Mouse (Mus musculus) hindbrain, embryonic 14.5 days (tissue): ENCODE data around the gene Mthfd1l. TPM values are rescaled to one million over a fixed set of nuclear protein-coding genes. Genes with fewer than 3 reads are reported as not detected.

Experiments used
- ATAC-seq: fragments of 200-750 bp; cut with Nextera tagmentation; 2 replicates; pipeline ENCODE4 v1.8.0; 2017; ENCODE audit warnings: moderate number of reproducible peaks, mild to moderate bottlenecking, moderate TSS enrichment, moderate library complexity; ENCODE audit not compliant: low FRiP score
- DNase-seq: peaks from one replicate; pipeline ENCODE4 v3.0.0-alpha.2; 2015; ENCODE audit warnings: low spot score
- H3K27ac ChIP-seq: fragments of 300-500 bp; sonication (generic); 2 replicates; pipeline ENCODE4 v1.5.1; 2014; ENCODE audit warnings: mild to moderate bottlenecking, moderate library complexity
- H3K27me3 ChIP-seq: fragments of 300-500 bp; sonication (generic); 2 replicates; pipeline ENCODE4 v1.6.1; 2014; ENCODE audit warnings: mild to moderate bottlenecking, low read length, mixed read lengths; ENCODE audit not compliant: control insufficient read depth, insufficient read depth
- H3K36me3 ChIP-seq: fragments of 300-500 bp; sonication (generic); replicated peaks from 2 replicates; pipeline ENCODE4 v1.6.1; 2014; ENCODE audit not compliant: control insufficient read depth, insufficient read depth
- H3K4me1 ChIP-seq: fragments of 300-500 bp; sonication (generic); replicated peaks from 2 replicates; pipeline ENCODE4 v1.6.1; 2014; ENCODE audit warnings: antibody characterized with exemption, low read length, mixed read lengths; ENCODE audit not compliant: control insufficient read depth, insufficient read depth
- H3K4me2 ChIP-seq: fragments of 300-500 bp; sonication (generic); replicated peaks from 2 replicates; pipeline ENCODE4 v1.6.1; 2014; ENCODE audit warnings: mild to moderate bottlenecking, moderate library complexity
- H3K4me3 ChIP-seq: fragments of 300-500 bp; sonication (generic); replicated peaks from 2 replicates; pipeline ENCODE4 v1.5.1; 2014; ENCODE audit warnings: mild to moderate bottlenecking, low read length
- H3K9ac ChIP-seq: fragments of 300-500 bp; sonication (generic); 2 replicates; pipeline ENCODE4 v1.6.1; 2014
- H3K9me3 ChIP-seq: fragments of 300-500 bp; sonication (generic); 2 replicates; pipeline ENCODE4 v1.6.1; 2016; ENCODE audit warnings: low read length; ENCODE audit not compliant: control insufficient read depth
- WGBS: fragments of 180-500 bp; shearing (Covaris S2); extraction: QIAGEN DNeasy Blood & Tissue Kit; methylation state at CpG from one replicate; pipeline ENCODE4 v1.1.7; 2014; 5-methylcytosine and 5-hydroxymethylcytosine counted together
- polyA plus RNA-seq: library from polyadenylated mRNA; unstranded; fragments of >200 nt; fragmentation: Nextera tagmentation; extraction: Ambion mirVana; gene quantifications from 2 replicates; pipeline ENCODE4 v1.2.1, GENCODE M21; 2014

The Mthfd1l gene
- polyA plus RNA-seq, 1 experiment from 2014 or later = 8.0 TPM

DNA sequence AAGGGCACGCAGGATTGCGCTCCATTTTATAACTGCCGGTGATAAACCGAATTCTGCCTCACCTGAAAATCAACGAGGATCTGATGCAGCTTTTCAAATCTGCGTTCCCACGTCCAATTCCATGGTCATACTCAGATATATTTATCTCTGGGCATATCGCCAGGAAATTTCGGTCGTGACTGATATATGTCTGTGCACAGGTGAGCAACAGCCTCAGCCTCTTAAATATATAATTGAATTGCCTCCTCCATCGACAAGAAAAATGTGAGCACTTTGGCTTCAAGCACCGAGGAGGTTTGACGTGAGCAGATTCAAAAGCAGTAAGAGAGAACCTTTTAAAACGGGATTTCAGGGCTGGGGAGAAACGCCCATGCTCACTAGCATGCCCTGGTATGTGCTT, 236.1 kb downstream of the Mthfd1l start:
- ATAC-seq = no peak
- WGBS = 82% methylated on average over 15 of the region's 15 CpGs

DNA sequence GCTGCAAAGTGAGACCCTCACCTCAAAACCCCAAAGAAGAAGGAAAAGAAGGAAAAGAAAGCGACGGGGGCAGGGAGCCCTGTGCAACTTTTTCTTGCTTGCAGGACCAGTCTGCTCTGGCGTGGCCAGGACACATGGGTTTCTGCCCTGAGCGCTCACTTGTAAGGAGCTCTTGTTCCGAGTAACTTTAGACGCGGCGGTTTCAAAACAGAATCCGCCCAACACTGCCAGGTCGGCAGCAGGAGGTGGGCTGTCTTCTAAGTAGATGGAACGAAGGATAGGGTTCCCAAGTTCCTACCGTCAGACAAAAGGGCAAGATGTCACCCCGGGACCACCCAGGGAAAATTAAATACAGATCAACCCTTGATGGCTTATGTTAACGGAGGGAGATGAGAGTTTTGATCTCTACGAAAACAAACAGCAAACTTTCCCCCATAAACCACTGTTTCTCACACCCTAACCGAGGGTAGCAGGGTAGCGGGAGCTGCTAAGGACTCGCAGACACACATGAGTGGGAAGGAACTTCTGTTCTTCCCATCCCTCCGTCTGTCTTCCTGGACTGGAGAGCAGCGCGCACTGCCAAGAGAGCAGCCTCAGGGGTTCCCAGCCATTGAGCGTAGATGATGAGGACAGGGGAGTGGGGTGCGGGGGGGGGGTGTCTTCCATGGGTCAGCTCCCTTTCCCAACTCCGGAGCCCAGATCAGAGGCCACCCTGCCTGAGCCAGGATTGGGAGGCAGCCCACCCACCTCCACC, 237.6 kb downstream of the Mthfd1l start:
- no peak for DNase-seq
- no peak overlapping the region for H3K4me3 ChIP-seq
- peak overlapping the region; percentile 22; the same call in 1 of the 2 replicates for H3K4me2 ChIP-seq
- no peak for ATAC-seq
- no peaks in the 10 kb centered on the region for H3K9me3 ChIP-seq
- 45% methylated on average over 24 of the region's 24 CpGs for WGBS
- H3K36me3 ChIP-seq = no peaks in the 10 kb centered on the region
- H3K27me3 ChIP-seq = no peaks in the 10 kb centered on the region
- H3K9ac ChIP-seq = no peak overlapping the region
- no peaks in the 10 kb centered on the region for H3K4me1 ChIP-seq
- H3K27ac ChIP-seq = no peak overlapping the region

More for the DNA sequence above, 236.1 kb downstream of the Mthfd1l start:
- H3K4me3 ChIP-seq = no peak overlapping the region
- no peaks in the 10 kb centered on the region for H3K4me1 ChIP-seq
- no peaks in the 10 kb centered on the region for H3K9me3 ChIP-seq
- H3K36me3 ChIP-seq = no peaks in the 10 kb centered on the region
- DNase-seq = no peak
- no peak overlapping the region for H3K9ac ChIP-seq
- H3K27ac ChIP-seq = no peak overlapping the region
- no peak overlapping the region for H3K4me2 ChIP-seq
- H3K27me3 ChIP-seq = no peaks in the 10 kb centered on the region

DNA sequence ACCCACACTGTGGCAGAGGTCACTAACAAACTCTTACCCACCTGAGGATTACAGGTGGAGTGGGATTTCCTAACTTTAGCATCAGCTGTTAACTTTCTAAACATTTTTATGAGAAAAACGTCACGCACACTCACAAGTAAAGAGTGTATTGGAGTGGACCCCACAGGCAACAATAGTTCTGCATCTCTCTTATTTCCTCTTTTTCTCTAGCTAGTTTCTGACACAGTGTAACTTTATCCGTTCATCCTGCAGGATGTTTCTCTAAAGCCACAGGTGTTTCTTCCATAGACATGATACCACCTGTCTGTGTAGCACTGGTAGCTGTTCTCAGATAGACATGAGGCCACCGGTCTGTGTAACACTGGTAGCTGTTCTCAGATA, 238.1 kb downstream of the Mthfd1l start:
- Histone ChIP-seq H3K4me1 (no peaks in the 10 kb centered on the region), H3K4me3 (no peak overlapping the region), H3K27ac (no peak overlapping the region), H3K27me3 (no peaks in the 10 kb centered on the region), H3K4me2 (no peak overlapping the region), H3K9ac (no peak overlapping the region), H3K9me3 (no peaks in the 10 kb centered on the region), H3K36me3 (no peaks in the 10 kb centered on the region)
- ATAC-seq (no peak), DNase-seq (no peak)
- 87% methylated on average over 4 of the region's 4 CpGs for WGBS

Other genes starting within 250 kb of the Mthfd1l start
- gene Plekhg1, start 232.8 kb upstream of the Mthfd1l start, polyA plus RNA-seq = 9.1 and 10.3 TPM in 2 replicates